Mouse (Mus musculus) cortical plate, adult 2 months (tissue): ENCODE results near the gene Olfr1385.

Source experiments
- CTCF ChIP-seq: fragments of 200-500 bp; IDR thresholded peaks from 2 replicates; pipeline ENCODE4 v1.5.1; 2011; ENCODE audit warnings: mild to moderate bottlenecking, control low read depth, low read length; ENCODE audit not compliant: insufficient read depth; ENCODE audit errors: extremely low read depth
- POLR2A ChIP-seq: fragments of 200-500 bp; IDR thresholded peaks from 2 replicates; pipeline ENCODE4 v1.6.1; 2011; ENCODE audit warnings: mild to moderate bottlenecking, low read length, control low read depth; ENCODE audit not compliant: insufficient read depth; ENCODE audit errors: extremely low read depth

DNA sequence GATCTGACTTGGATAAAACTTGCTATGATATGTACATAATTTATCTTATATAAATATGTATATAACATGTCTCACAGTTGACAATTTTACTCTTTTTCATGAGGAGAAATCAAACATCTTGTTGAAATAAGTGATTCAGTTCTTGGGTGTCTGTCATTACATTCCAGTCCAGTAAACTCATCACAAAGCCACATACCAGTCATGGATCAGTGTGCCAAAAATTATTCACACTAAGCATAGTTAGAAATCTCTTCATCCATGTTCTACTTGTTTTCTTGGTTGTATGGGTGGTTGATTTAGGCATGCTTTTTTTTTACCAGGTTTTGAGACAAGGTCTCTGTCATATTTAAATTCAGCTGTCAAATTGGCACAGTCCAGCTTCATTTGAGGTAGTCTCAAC, 43.9 kb downstream of the Olfr1385 start:
- no peak for TF ChIP-seq CTCF
- TF ChIP-seq POLR2A: no peak
